ENCODE assay signal across 7 mouse cellular contexts in the genomic region with DNA sequence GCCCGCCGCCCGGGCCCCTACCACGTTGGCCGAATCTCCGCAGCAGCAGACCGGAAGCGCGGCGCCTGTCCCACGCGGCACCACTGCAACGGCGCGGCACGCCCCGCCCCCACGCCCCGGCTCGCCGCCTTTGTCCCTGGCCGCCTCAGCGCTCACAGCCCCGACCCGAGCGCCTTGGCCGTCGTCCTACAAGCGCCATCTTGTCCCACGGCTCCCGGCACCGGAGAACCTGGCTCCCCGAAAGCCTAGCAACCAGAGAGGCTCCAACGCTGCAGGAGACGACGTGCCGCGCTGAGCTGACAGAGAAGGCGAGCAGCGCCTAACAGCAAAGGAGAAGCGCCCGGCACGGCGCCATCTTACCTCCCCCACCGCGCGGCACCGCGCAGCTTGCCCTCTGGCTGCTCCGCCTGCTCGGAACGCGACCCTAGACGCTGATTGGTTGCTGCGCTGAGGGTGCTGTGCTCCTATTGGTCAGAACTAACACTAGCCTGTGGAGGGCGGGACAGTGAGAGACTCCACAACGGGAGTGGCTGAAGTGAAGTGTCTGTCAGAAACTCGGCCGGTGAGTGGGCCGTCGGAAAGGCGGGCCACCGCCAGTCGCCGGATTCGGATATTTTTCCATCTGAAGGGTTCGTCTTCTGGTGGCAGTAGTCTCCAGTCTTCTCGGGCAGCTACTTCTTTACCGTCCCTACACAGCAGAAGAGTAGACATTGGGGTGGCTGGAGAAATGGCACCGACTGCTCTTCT. TPM values are rescaled to one million over a fixed set of nuclear protein-coding genes. Genes with fewer than 3 reads are reported as not detected.
DNase-seq lines count a peak whose midpoint lies in the region; ATAC-seq and TF ChIP-seq lines count a peak whose summit lies in the region.

A gene (minus strand): TSS at position 384 of the 747 bp plus-strand sequence.

- peak; percentile 98 for DNase-seq in adrenal gland, postnatal 10 days
- peak; percentile 98 for DNase-seq in embryonic facial prominence, embryonic 10.5 days (ENCODE audit: low spot score)
- DNase-seq in gonadal fat pad, adult 2 months (ENCODE audit: low read depth): peak; percentile 72
- peak; percentile 98 for DNase-seq in left cerebral cortex, postnatal 4 days

- peak within 1 kb of the TSS; percentile 92 for H3K4me3 ChIP-seq in embryonic facial prominence, embryonic 10.5 days
- H3K4me3 ChIP-seq in intestine, postnatal 0 days (ENCODE audit: low read depth, low read length): peak within 1 kb of the TSS; percentile 76
- peak within 1 kb of the TSS; percentile 88 for H3K4me3 ChIP-seq in midbrain, embryonic 12.5 days
- H3K4me3 ChIP-seq in small intestine, adult 2 months (ENCODE audit: low read depth, low read length): peak within 1 kb of the TSS; percentile 79

- intact Hi-C loops in left cerebral cortex, postnatal 4 days (cut with DNase I): no loop called here

- no peaks in the 10 kb centered on the region for H3K9me3 ChIP-seq in embryonic facial prominence, embryonic 10.5 days
- H3K9me3 ChIP-seq in intestine, postnatal 0 days (ENCODE audit: control insufficient read depth): no peaks in the 10 kb centered on the region
- no peaks in the 10 kb centered on the region for H3K9me3 ChIP-seq in midbrain, embryonic 12.5 days

- H3K4me1 ChIP-seq in embryonic facial prominence, embryonic 10.5 days: peaks cover 14% of the 10 kb centered on the region
- no peaks in the 10 kb centered on the region for H3K4me1 ChIP-seq in intestine, postnatal 0 days (replicated peaks; ENCODE audit: control insufficient read depth, insufficient read depth, low read length)
- H3K4me1 ChIP-seq in midbrain, embryonic 12.5 days: peaks cover 19% of the 10 kb centered on the region
- H3K4me1 ChIP-seq in small intestine, adult 2 months (ENCODE audit: control insufficient read depth, insufficient read depth, insufficient read length, low read length): no peaks in the 10 kb centered on the region

- peak within 1 kb of the TSS; percentile 99 for H3K27ac ChIP-seq in embryonic facial prominence, embryonic 10.5 days (replicated peaks)
- H3K27ac ChIP-seq in intestine, postnatal 0 days (ENCODE audit: low read depth, low read length): peak within 1 kb of the TSS; percentile 97
- peak within 1 kb of the TSS; percentile 99 for H3K27ac ChIP-seq in midbrain, embryonic 12.5 days (replicated peaks)
- peak within 1 kb of the TSS; percentile 88 for H3K27ac ChIP-seq in small intestine, adult 2 months (ENCODE audit: insufficient read depth, low read depth, low read length)

- H3K36me3 ChIP-seq in embryonic facial prominence, embryonic 10.5 days (replicated peaks): peaks cover 52% of the 10 kb centered on the region
- H3K36me3 ChIP-seq in intestine, postnatal 0 days (ENCODE audit: control insufficient read depth, insufficient read depth): peaks cover 27% of the 10 kb centered on the region
- peaks cover 30% of the 10 kb centered on the region for H3K36me3 ChIP-seq in midbrain, embryonic 12.5 days
- peaks cover 18% of the 10 kb centered on the region for H3K36me3 ChIP-seq in small intestine, adult 2 months (ENCODE audit: control insufficient read depth, insufficient read depth, low read length)

- 0 out of 2 replicates have a peak, but pooled peaks have one; percentile 2 for TF ChIP-seq CTCF in intestine, postnatal 0 days (IDR thresholded peaks at IDR 0.05; ENCODE audit: low read depth)
- TF ChIP-seq CTCF in small intestine, adult 2 months (IDR thresholded peaks at IDR 0.05; ENCODE audit: extremely low read depth, insufficient read length, insufficient replicate concordance, low read depth, low read length): 0 out of 2 replicates have a peak, but pooled peaks have one; percentile 13

- TF ChIP-seq POLR2A in small intestine, adult 2 months (IDR thresholded peaks at IDR 0.05; ENCODE audit: low read depth, low read length): peak; percentile 98

- under 1% methylated on average over 70 of the region's 70 CpGs for WGBS in embryonic facial prominence, embryonic 10.5 days
- WGBS in intestine, postnatal 0 days: under 1% methylated on average over 69 of the region's 70 CpGs
- WGBS in midbrain, embryonic 12.5 days: under 1% methylated on average over 69 of the region's 70 CpGs
- under 1% methylated on average over 70 of the region's 70 CpGs for WGBS in small intestine, adult 2 months

- no peaks in the 10 kb centered on the region for H3K27me3 ChIP-seq in embryonic facial prominence, embryonic 10.5 days (replicated peaks; ENCODE audit: low read depth, poor library complexity, severe bottlenecking)
- no peaks in the 10 kb centered on the region for H3K27me3 ChIP-seq in intestine, postnatal 0 days (replicated peaks; ENCODE audit: control insufficient read depth, insufficient read depth, low read length)
- no peaks in the 10 kb centered on the region for H3K27me3 ChIP-seq in midbrain, embryonic 12.5 days
- no peaks in the 10 kb centered on the region for H3K27me3 ChIP-seq in small intestine, adult 2 months (ENCODE audit: control insufficient read depth, insufficient read depth, low read length)

- peak; percentile 100 for ATAC-seq in intestine, postnatal 0 days
- peak; percentile 100 for ATAC-seq in midbrain, embryonic 12.5 days (ENCODE audit: low FRiP score, low read depth)

- peak within 1 kb of the TSS; percentile 77 for H3K4me2 ChIP-seq in intestine, postnatal 0 days (replicated peaks; ENCODE audit: low read depth)
- peak within 1 kb of the TSS; percentile 91 for H3K4me2 ChIP-seq in midbrain, embryonic 12.5 days (replicated peaks)

- peak within 1 kb of the TSS; percentile 78 for H3K9ac ChIP-seq in intestine, postnatal 0 days (ENCODE audit: low read depth, low read length)
- peak within 1 kb of the TSS; percentile 95 for H3K9ac ChIP-seq in midbrain, embryonic 12.5 days (replicated peaks)

RNA-seq across cellular contexts. Expression of the gene that starts here (rescaled TPM):
- total RNA-seq in adrenal gland, postnatal 10 days (2021): 10 to 100 TPM; 64.8 to 77.9 TPM
- 151 and 152 TPM in 2 replicates for polyA plus RNA-seq in embryonic facial prominence, embryonic 10.5 days (2016; fragmentation: Nextera tagmentation; extraction: Ambion mirVana)
- polyA plus RNA-seq in gonadal fat pad, adult 2 months (2012; rRNA removed): 38.4 and 41.0 TPM in 2 replicates
- polyA plus RNA-seq in intestine, postnatal 0 days (2015; fragmentation: Nextera tagmentation; extraction: Ambion mirVana): 42.1 and 42.3 TPM in 2 replicates
- total RNA-seq in left cerebral cortex, postnatal 4 days (2021): 10 to 100 TPM; 72.2 to 77.1 TPM
- polyA plus RNA-seq in midbrain, embryonic 12.5 days (2016; fragmentation: Nextera tagmentation; extraction: Ambion mirVana): 171 and 175 TPM in 2 replicates
- 8.4 and 15.0 TPM in 2 replicates for polyA plus RNA-seq in small intestine, adult 2 months (2012; rRNA removed)

Comparison
In these comparisons a context has a peak if more than half of its experiments do, and no peak if none do; other contexts are left out.
1. Peak in every context shown above with its lines: DNase-seq, ATAC-seq, H3K4me3 ChIP-seq and H3K27ac ChIP-seq.